Mouse (Mus musculus) lung, postnatal 10 days (tissue): ENCODE data around the gene Ube2q1.
"Not testable (repeated sequence)": the region's sequence is repeated elsewhere in the genome, so short reads cannot be mapped to it uniquely, and the experiment has no call there.

Experiments used
- DNase-seq: peaks from one replicate; pipeline ENCODE4 v3.0.0; 2021

The Ube2q1 gene

GRCm38 (mm10) chr3:89788680-89789352, 15.4 kb downstream of the Ube2q1 start:
- no peak for DNase-seq

- no peak for DNase-seq
These were observed 21.2 kb downstream of the Ube2q1 start for GRCm38 (mm10) chr3:89794616-89795015.

GRCm38 (mm10) chr3:89795746-89796145, 22.3 kb downstream of the Ube2q1 start:
- DNase-seq = no peak

GRCm38 (mm10) chr3:89796358-89796757, 22.9 kb downstream of the Ube2q1 start:
- DNase-seq = no peak

GRCm38 (mm10) chr3:89798518-89798917, 25.1 kb downstream of the Ube2q1 start:
- DNase-seq = no peak

GRCm38 (mm10) chr3:89799476-89799875, 26.1 kb downstream of the Ube2q1 start:
- no peak for DNase-seq

GRCm38 (mm10) chr3:89800078-89800477, 26.7 kb downstream of the Ube2q1 start:
- not testable (repeated sequence) for DNase-seq

GRCm38 (mm10) chr3:89800774-89801506, 27.5 kb downstream of the Ube2q1 start:
- DNase-seq = no peak

- DNase-seq = peak; percentile 64
These were observed 28.1 kb downstream of the Ube2q1 start for GRCm38 (mm10) chr3:89801507-89801847.

GRCm38 (mm10) chr3:89802876-89803275, 29.5 kb downstream of the Ube2q1 start:
- DNase-seq = no peak

GRCm38 (mm10) chr3:89805179-89805578, 31.8 kb downstream of the Ube2q1 start:
- DNase-seq = no peak

GRCm38 (mm10) chr3:89806751-89807150, 33.3 kb downstream of the Ube2q1 start:
- no peak for DNase-seq

- DNase-seq = no peak
These were observed 33.8 kb downstream of the Ube2q1 start for GRCm38 (mm10) chr3:89807171-89807570.

- DNase-seq = no peak
These were observed 34.5 kb downstream of the Ube2q1 start for GRCm38 (mm10) chr3:89807881-89808280.

- DNase-seq = no peak
These were observed 35.2 kb downstream of the Ube2q1 start for GRCm38 (mm10) chr3:89808638-89809037.

- DNase-seq = no peak
These were observed 37.4 kb downstream of the Ube2q1 start for GRCm38 (mm10) chr3:89810841-89811240.

GRCm38 (mm10) chr3:89812166-89812565, 38.8 kb downstream of the Ube2q1 start:
- DNase-seq = no peak

GRCm38 (mm10) chr3:89814051-89814450, 40.6 kb downstream of the Ube2q1 start:
- DNase-seq = no peak

GRCm38 (mm10) chr3:89817056-89817455, 43.6 kb downstream of the Ube2q1 start:
- peak; percentile 69 for DNase-seq

- DNase-seq = no peak
These were observed 45.2 kb downstream of the Ube2q1 start for GRCm38 (mm10) chr3:89818605-89819004.

- DNase-seq = no peak
These were observed 46.5 kb downstream of the Ube2q1 start for GRCm38 (mm10) chr3:89819897-89820296.

GRCm38 (mm10) chr3:89820311-89821095, 47.1 kb downstream of the Ube2q1 start:
- DNase-seq = no peak

GRCm38 (mm10) chr3:89821096-89821513, 47.7 kb downstream of the Ube2q1 start:
- no peak for DNase-seq
